Mouse (Mus musculus) limb, embryonic 11.5 days (tissue): ENCODE data around the gene Pitpnc1. TPM values are rescaled to one million over a fixed set of nuclear protein-coding genes. Genes with fewer than 3 reads are reported as not detected.

ENCODE experiments used
- ATAC-seq: fragments of 200-750 bp; cut with Nextera tagmentation; 2 replicates; pipeline ENCODE4 v1.8.0; 2017; ENCODE audit warnings: low read depth; ENCODE audit not compliant: insufficient number of reproducible peaks, low FRiP score, low TSS enrichment
- DNase-seq: peaks from one replicate; pipeline ENCODE4 v3.0.0-alpha.2; 2015; ENCODE audit warnings: low spot score
- H3K27ac ChIP-seq: fragments of 300-500 bp; sonication (generic); replicated peaks from 2 replicates; pipeline ENCODE4 v1.5.1; 2014; ENCODE audit warnings: low read depth, mild to moderate bottlenecking, low read length
- H3K27me3 ChIP-seq: fragments of 300-500 bp; sonication (generic); 2 replicates; pipeline ENCODE4 v1.6.1; 2014; ENCODE audit warnings: mild to moderate bottlenecking, low read length, mixed read lengths; ENCODE audit not compliant: control insufficient read depth, insufficient read depth
- H3K36me3 ChIP-seq: fragments of 300-500 bp; sonication (generic); 2 replicates; pipeline ENCODE4 v1.6.1; 2014; ENCODE audit warnings: mild to moderate bottlenecking, low read length, moderate library complexity, mixed read lengths; ENCODE audit not compliant: control insufficient read depth, insufficient read depth
- H3K4me1 ChIP-seq: fragments of 300-500 bp; sonication (generic); 2 replicates; pipeline ENCODE4 v1.6.1; 2014; ENCODE audit warnings: low read length, mixed read lengths; ENCODE audit not compliant: control insufficient read depth, insufficient read depth
- H3K4me2 ChIP-seq: fragments of 300-500 bp; sonication (generic); 2 replicates; pipeline ENCODE4 v1.6.1; 2014; ENCODE audit warnings: low read depth, mild to moderate bottlenecking, moderate library complexity; ENCODE audit not compliant: severe bottlenecking
- H3K4me3 ChIP-seq: fragments of 300-500 bp; sonication (generic); 2 replicates; pipeline ENCODE4 v1.5.1; 2014; ENCODE audit warnings: low read depth, low read length
- H3K9ac ChIP-seq: fragments of 300-500 bp; sonication (generic); 2 replicates; pipeline ENCODE4 v1.6.1; 2014; ENCODE audit warnings: mild to moderate bottlenecking, low read length
- H3K9me3 ChIP-seq: fragments of 300-500 bp; sonication (generic); 2 replicates; pipeline ENCODE4 v1.6.1; 2016; ENCODE audit warnings: low read length; ENCODE audit not compliant: control insufficient read depth
- WGBS: fragments of 180-500 bp; shearing (Covaris S2); extraction: QIAGEN DNeasy Blood & Tissue Kit; methylation state at CpG from one replicate; pipeline ENCODE4 v1.1.7; 2014; 5-methylcytosine and 5-hydroxymethylcytosine counted together
- polyA plus RNA-seq: library from polyadenylated mRNA; unstranded; fragments of >200 nt; fragmentation: Nextera tagmentation; extraction: Ambion mirVana; gene quantifications from 2 replicates; pipeline ENCODE4 v1.2.1, GENCODE M21; 2014

The Pitpnc1 gene
- polyA plus RNA-seq, 1 experiment from 2014 or later, result 35.3 TPM

DNA sequence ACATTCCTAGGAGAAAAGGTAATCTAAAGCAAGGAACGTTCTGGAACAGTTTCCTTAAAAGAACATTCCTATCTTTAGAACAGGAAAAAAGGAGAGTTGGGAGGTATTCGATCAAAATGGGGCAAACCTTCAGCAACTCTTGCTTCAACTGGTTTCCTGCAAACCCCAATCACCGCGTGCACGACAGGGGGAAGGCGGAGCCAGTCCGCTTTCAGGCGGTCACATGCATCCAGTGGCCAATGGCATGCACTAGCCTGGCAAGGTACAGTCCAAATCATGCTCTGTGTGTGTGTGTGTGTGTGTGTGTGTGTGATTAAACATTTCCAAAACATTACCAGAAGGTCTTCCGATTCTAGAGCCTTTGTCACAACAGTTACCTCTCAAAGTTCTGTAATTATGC is 255.4 kb downstream of the Pitpnc1 start:
- peaks cover 4% of the 10 kb centered on the region; the same call in 1 of the 2 replicates for H3K36me3 ChIP-seq
- H3K4me1 ChIP-seq, result no peaks in the 10 kb centered on the region
- H3K4me2 ChIP-seq, result no peak overlapping the region
- no peak overlapping the region for H3K9ac ChIP-seq
- no peaks in the 10 kb centered on the region for H3K9me3 ChIP-seq
- 85% methylated on average over 9 of the region's 9 CpGs for WGBS
- H3K27me3 ChIP-seq, result no peaks in the 10 kb centered on the region
- no peak for ATAC-seq
- H3K4me3 ChIP-seq, result no peak overlapping the region
- DNase-seq, result no peak
- no peak overlapping the region for H3K27ac ChIP-seq

DNA sequence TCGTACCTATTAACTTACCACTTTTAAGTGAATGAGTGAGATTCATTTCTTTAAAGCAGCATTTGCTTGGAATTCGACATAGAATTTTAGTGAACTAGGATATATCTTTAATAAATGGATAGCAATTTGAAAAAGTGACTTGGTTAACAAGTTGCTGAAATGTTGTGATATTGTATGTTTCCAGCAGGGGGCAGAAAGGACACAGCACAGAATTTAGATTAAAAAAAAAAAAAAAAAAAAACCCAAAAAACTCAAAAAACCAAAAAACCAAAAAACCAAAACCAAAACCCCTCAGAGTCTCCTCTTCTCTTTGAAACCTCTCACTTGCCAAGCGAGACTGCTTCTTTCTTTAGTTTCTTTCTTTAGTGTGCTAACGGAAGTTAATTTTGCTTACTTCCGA is 256.8 kb downstream of the Pitpnc1 start:
- Histone ChIP-seq H3K36me3 (peaks cover 4% of the 10 kb centered on the region; the same call in 1 of the 2 replicates), H3K27me3 (no peaks in the 10 kb centered on the region), H3K4me2 (no peak overlapping the region), H3K9ac (no peak overlapping the region), H3K27ac (no peak overlapping the region), H3K9me3 (no peaks in the 10 kb centered on the region), H3K4me3 (no peak overlapping the region), H3K4me1 (no peaks in the 10 kb centered on the region)
- 78% methylated on average over 5 of the region's 5 CpGs for WGBS
- ATAC-seq, result no peak
- no peak for DNase-seq

DNA sequence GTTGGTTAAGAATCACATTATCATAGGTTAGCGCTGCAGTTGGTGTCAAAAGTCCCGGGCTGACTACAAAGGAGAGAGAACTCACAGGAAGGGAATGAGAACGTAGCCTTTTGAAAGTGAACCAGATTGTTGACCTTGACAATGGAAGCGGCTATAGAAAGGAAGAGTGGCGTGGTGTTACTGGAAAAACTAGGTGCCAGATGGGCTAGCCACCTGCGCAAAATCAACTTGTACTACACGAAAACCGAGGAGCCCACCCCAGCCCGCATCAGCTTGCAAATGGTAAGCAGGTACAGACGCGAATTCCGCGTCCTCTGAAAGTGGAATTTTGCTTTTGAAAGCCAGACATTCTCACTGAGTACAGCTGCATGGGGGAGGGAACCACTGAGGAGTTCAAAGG is 260.7 kb downstream of the Pitpnc1 start:
- no peak for DNase-seq
- H3K27me3 ChIP-seq, result no peaks in the 10 kb centered on the region
- 0 out of 2 replicates have a peak, but pooled peaks cover 2% of the 10 kb centered on the region for H3K4me1 ChIP-seq
- WGBS, result 87% methylated on average over 13 of the region's 13 CpGs
- H3K27ac ChIP-seq, result no peak overlapping the region
- no peak overlapping the region for H3K4me3 ChIP-seq
- H3K9me3 ChIP-seq, result no peaks in the 10 kb centered on the region
- no peaks in the 10 kb centered on the region for H3K36me3 ChIP-seq
- H3K9ac ChIP-seq, result no peak overlapping the region
- no peak overlapping the region for H3K4me2 ChIP-seq
- no peak for ATAC-seq

DNA sequence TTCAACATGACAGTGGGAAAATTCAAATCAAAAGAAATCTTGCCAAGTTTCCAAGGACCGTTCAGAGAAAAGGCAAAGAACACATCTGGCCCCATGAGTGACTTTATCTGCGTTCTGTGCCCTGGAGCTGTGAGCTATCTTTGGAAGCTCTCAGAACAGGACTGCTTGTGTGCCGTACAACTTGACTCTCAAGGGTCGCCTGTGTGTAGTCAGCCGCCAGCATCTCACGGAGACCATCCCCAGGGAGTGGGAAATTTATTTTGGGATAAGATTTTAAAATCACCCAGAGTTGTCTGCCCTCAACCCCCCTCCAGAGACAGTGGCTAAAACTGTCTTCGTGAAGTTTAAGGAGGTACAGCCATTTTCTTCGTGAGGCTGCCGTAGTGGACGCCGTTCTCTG is 268.7 kb downstream of the Pitpnc1 start:
- Histone ChIP-seq H3K27me3 (no peaks in the 10 kb centered on the region), H3K4me3 (no peak overlapping the region), H3K4me2 (no peak overlapping the region), H3K9ac (no peak overlapping the region), H3K4me1 (0 out of 2 replicates have a peak, but pooled peaks cover 2% of the 10 kb centered on the region), H3K36me3 (no peaks in the 10 kb centered on the region), H3K27ac (no peak overlapping the region), H3K9me3 (no peaks in the 10 kb centered on the region)
- 88% methylated on average over 11 of the region's 11 CpGs for WGBS
- no peak for DNase-seq
- no peak for ATAC-seq

DNA sequence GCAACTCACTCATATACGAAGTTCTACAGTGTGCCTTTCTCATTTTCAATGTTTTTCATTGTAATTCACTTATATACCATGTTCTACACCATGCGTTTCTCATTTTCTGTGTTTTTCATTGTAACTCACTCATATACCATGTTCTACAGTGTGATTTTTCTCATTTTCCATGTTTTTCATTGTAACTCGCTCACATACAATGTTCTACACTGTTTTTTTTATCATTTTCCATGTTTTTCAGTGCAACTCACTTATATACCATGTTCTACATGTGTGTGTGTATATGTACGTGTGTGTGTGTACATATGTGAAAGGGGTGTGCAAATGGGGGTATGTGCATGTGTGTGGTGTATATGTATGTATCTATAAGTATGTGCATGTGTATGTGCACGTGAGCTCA is 271.2 kb downstream of the Pitpnc1 start:
- Histone ChIP-seq H3K9ac (no peak overlapping the region), H3K27ac (no peak overlapping the region), H3K27me3 (no peaks in the 10 kb centered on the region), H3K36me3 (no peaks in the 10 kb centered on the region), H3K9me3 (no peaks in the 10 kb centered on the region), H3K4me2 (no peak overlapping the region), H3K4me1 (no peaks in the 10 kb centered on the region), H3K4me3 (no peak overlapping the region)
- 84% methylated on average over 5 of the region's 5 CpGs for WGBS
- no peak for ATAC-seq
- DNase-seq, result no peak

DNA sequence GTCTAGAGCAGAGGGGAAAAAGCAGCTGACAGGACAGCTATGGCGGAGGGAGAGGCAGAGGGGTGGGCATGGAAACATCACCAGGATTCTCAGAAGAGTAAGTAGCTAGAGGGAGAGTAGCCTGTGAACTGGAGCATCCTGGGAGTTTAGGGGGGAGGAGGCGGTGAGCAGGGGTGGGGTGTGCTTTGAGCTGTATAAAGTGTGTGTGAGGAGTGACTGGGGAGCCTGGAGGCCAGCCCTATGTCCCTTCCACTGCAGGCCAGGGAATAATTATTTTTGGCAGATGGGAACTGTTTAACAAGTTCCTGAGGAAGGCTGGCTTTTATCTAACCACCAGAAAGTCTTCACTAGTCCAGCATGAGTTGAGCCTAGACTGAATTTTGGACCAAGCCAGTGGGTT is 275.2 kb downstream of the Pitpnc1 start:
- Histone ChIP-seq H3K4me3 (no peak overlapping the region), H3K36me3 (no peaks in the 10 kb centered on the region), H3K27ac (no peak overlapping the region), H3K4me2 (no peak overlapping the region), H3K4me1 (no peaks in the 10 kb centered on the region), H3K9ac (no peak overlapping the region), H3K9me3 (no peaks in the 10 kb centered on the region), H3K27me3 (no peaks in the 10 kb centered on the region)
- WGBS, result 67% methylated on average over 2 of the region's 2 CpGs
- DNase-seq (no peak), ATAC-seq (no peak)

DNA sequence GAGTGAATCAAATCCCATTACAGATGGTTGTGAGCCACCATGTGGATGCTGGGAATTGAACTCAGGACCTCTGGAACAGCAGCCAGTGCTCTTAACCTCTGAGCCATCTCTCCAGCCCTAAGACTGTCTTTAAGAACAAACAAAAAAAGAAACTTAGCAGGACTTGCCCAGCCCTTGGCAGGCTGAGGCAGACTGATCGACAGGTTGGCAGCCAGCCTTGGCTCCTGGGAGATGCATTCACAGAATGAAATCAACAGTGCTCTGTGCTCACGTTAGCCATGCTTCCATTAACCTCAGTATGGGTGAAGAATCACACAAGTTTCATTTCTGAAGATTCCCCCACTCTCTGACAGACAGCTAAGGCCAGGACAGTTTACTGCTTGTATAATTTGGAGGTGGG is 280.1 kb downstream of the Pitpnc1 start:
- no peak for DNase-seq
- no peak overlapping the region for H3K4me2 ChIP-seq
- no peak overlapping the region for H3K4me3 ChIP-seq
- no peak overlapping the region for H3K27ac ChIP-seq
- ATAC-seq, result no peak
- no peak overlapping the region for H3K9ac ChIP-seq
- 87% methylated on average over 2 of the region's 2 CpGs for WGBS
- no peaks in the 10 kb centered on the region for H3K27me3 ChIP-seq
- peaks cover 4% of the 10 kb centered on the region; the same call in 1 of the 2 replicates for H3K36me3 ChIP-seq
- 0 out of 2 replicates have a peak, but pooled peaks cover 2% of the 10 kb centered on the region for H3K4me1 ChIP-seq
- no peaks in the 10 kb centered on the region for H3K9me3 ChIP-seq

DNA sequence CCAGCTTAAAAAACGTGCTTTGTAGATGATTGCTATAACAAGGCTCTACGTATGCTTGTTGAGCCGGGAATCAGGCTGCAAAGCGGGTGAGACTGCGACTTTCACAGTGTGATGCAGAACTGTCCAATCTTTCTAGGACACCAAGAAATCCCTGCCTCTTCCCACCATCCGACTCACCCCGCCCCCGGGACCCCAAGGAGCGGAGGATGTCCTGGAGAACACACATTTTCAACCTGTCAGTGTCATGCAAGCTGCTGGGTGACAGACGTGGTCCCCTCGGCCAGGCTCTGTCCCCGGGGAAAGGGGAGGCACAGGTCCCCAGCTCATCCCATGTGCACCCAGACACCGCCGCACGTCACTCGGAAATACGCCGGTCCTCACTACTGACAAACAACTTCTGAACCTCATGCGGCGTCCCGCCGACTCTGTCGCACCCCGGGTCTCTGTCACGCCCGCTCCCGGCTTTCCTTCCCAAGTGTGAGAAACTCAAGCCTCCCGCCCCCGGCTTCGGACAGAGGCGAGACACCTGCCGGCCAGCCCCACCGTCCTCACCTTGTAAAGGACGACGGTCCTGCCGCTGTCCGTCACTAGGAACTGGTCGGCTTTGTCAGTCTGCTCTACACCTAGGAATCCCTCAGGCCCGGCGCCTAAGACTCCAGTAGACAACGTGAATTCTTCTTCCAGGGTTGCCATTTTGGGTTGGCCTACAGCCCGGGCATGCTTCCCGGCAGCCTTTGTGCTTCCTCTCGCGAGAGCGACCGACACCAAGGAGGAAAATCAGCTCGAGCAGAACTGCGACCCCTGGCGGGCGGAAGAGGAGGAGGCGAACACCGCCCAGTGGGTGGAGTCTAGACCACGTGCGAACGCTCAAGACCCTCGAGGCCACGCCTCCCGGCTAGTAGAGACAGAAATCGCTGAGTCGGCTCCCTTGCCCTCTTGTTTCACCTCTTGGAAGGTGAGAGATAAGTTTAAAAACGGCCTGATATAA is 281.6 kb downstream of the Pitpnc1 start, which contains the start of gene Nol11:
Gene Nol11 (minus strand): TSS at position 817 of the 988 bp plus-strand sequence.
- Histone ChIP-seq H3K4me2 (peak within 1 kb of the TSS; percentile 82), H3K9ac (peak within 1 kb of the TSS; percentile 89), H3K4me1 (0 out of 2 replicates have a peak, but pooled peaks cover 2% of the 10 kb centered on the region), H3K36me3 (peaks cover 8% of the 10 kb centered on the region), H3K4me3 (peak within 1 kb of the TSS; percentile 91), H3K9me3 (no peaks in the 10 kb centered on the region), H3K27me3 (no peaks in the 10 kb centered on the region), H3K27ac (no peak within 1 kb of the TSS; the same call in 1 of the 2 replicates)
- WGBS, result under 1% methylated on average over 62 of the region's 62 CpGs
- peak; percentile 100 for DNase-seq
- peak; percentile 92 for ATAC-seq
